Mouse (Mus musculus): ENCODE results near the gene Gm10642. TPM values are rescaled to one million over a fixed set of nuclear protein-coding genes. Genes with fewer than 3 reads are reported as not detected.

The Gm10642 gene
- polyA plus RNA-seq (2015; fragmentation: Nextera tagmentation; extraction: Ambion mirVana), result 0.30 and 0.91 TPM in 2 replicates

DNA sequence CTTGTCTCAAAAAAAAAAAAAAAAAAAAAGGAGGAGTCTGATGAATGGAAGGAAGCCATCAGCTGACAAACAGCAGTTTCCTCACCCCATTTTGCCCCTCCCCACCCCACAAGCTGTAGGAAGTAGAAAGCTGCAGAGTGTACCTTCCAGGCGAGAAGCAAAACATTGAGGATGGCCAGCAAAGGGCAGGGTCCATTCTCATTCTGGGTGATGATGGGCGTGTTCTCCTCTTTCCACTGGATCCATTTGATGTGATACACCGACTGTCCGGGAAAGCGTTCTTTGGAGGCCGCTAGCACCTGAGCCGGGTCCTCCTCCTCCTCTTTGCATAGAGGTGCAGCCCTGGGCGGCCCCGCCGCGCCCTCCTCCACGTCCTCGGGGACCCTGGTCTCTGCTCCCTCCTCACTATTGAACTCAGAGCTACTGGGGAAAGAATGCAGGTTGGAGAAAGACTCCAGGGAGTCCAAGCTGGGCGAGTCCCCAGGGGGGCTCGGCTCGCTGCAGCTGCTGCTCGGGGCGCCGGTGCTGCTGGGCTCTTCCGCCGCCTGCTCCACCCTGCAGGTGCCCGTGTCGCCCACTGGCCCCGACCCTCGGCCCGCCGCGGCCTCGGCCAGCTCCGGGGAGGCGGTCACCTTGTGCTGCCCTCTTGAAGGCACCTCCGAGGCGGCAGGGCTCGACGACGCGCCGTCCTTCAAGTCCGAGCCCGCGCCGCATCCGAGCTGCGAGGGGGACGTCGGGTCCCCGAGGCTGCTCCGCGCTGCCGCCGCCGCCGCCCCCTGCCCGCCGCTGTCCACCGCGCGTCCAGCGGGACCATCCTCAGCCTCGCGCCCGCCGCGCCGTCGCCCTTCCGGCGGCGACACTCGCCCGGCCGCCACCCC is at the start of gene Gm10642:
Gene Gm10642 (plus strand): TSS at position 122 of the 878 bp plus-strand sequence.
- Histone ChIP-seq H3K4me1 (replicated peaks) (peaks cover 46% of the 10 kb centered on the region), H3K9me3 (no peaks in the 10 kb centered on the region), H3K27ac (replicated peaks) (peak within 1 kb of the TSS; percentile 98), H3K27me3 (no peaks in the 10 kb centered on the region), H3K9ac (peak within 1 kb of the TSS; percentile 97), H3K36me3 (no peaks in the 10 kb centered on the region), H3K4me3 (peak within 1 kb of the TSS; percentile 96), H3K4me2 (peak within 1 kb of the TSS; percentile 72)
- under 1% methylated on average over 47 of the region's 72 CpGs for WGBS
- ATAC-seq (ENCODE audit: low read depth), result peak; percentile 71

DNA sequence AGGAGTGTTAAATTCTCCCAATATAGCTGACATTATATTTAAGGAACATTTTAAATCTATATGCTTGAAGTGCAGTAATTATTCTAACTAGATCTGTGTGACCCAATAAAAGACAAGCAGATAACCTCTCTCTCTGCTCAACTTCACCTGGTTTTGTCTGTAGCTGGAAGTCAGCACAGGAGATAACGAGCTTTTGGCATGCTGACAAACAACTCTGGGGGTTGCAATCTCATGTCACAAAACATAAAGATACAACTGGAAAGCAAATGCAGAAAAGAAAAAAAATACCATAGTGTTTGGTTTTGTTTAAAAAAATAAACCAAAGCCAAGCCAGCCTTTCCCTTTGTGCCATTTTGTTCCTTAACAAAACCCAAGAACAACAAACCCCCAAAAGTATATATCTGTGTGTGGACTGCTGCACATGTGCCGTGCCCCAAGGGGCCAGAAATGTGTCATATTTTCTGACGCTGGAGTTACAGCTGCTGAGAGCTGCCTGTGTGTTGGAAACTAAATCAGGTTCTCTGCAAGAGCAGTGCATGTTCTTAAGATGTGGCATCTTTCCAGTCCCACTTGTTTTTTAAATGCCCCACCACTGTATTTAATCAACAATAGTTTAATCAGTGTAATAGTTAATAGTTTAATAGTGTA is 44.9 kb upstream of the Gm10642 start:
- no peak for ATAC-seq (ENCODE audit: low read depth)
- H3K36me3 ChIP-seq, result peaks cover 50% of the 10 kb centered on the region
- no peaks in the 10 kb centered on the region for H3K27me3 ChIP-seq
- no peaks in the 10 kb centered on the region for H3K4me1 ChIP-seq (replicated peaks)
- no peaks in the 10 kb centered on the region for H3K9me3 ChIP-seq
- no peak overlapping the region for H3K4me3 ChIP-seq
- no peak overlapping the region for H3K27ac ChIP-seq (replicated peaks)
- 77% methylated on average over 3 of the region's 3 CpGs for WGBS
- H3K4me2 ChIP-seq, result no peak overlapping the region
- H3K9ac ChIP-seq, result no peak overlapping the region

DNA sequence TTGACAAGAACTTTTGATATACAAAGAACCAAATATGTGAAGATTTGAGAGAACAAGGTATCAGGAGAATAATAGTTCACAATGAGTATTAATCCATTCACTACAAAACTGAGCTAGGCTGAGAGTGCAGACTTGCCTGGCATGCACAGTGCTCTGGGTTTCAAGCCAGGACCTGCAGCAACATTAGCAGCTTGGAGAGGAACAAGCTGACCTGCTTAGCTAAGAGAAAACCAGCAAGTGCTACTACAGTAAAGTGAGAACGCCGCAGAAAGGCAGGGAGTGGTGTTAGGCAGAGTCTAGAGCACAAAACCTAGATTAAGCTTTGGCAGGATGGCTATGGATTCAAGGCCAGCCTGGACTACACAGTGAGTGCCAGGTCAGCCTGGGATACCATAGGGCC is 26.3 kb upstream of the Gm10642 start:
- 89% methylated on average over 2 of the region's 2 CpGs for WGBS

DNA sequence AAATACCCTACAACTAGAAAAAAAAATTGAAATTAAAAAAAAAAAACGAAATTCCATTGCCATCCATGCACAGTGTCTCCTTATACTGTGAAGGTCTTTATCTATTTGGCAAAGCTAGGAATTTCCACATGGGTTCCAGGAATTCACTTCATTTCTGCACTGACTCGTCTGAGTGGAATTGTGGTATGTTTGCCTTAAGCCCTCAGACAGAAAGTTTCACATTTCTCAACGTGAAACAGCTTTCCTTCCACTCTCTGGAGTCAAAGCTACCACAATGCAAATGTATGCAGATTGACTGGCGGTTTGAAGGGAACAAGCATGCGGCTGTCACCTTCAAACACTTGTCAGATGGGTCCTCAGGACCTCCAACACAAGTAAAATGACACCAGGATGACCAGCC is 24.4 kb upstream of the Gm10642 start:
- no peak overlapping the region for H3K27ac ChIP-seq (replicated peaks)
- no peak overlapping the region for H3K4me2 ChIP-seq
- WGBS, result 32% methylated on average over 5 of the region's 5 CpGs
- H3K27me3 ChIP-seq, result no peaks in the 10 kb centered on the region
- no peaks in the 10 kb centered on the region for H3K9me3 ChIP-seq
- ATAC-seq (ENCODE audit: low read depth), result no peak
- peaks cover 26% of the 10 kb centered on the region for H3K36me3 ChIP-seq
- no peak overlapping the region for H3K9ac ChIP-seq
- H3K4me3 ChIP-seq, result no peak overlapping the region
- no peaks in the 10 kb centered on the region for H3K4me1 ChIP-seq (replicated peaks)

More for the DNA sequence above, 26.3 kb upstream of the Gm10642 start:
- Histone ChIP-seq H3K36me3 (peaks cover 30% of the 10 kb centered on the region), H3K4me3 (no peak overlapping the region), H3K9me3 (no peaks in the 10 kb centered on the region), H3K4me1 (replicated peaks) (no peaks in the 10 kb centered on the region), H3K27ac (replicated peaks) (no peak overlapping the region), H3K27me3 (no peaks in the 10 kb centered on the region), H3K4me2 (no peak overlapping the region), H3K9ac (no peak overlapping the region)
- ATAC-seq (ENCODE audit: low read depth), result no peak

DNA sequence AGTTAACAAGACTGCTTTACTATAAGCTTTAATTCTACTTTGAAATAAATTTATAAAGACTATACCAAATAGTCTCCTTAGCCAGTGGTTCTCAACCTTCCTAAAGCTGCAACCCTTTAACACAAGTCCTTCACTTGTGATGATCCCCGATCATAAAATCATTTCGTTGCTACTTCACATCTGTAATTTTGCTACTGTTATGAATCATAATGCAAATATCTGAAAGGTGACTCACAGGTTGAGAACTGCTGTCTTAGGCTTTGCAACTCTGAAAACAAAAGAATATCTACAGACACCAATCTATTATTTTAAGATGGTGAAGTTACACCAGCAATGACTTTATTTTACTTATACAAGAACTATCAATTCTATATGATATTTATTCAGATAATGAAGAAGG is 19.3 kb upstream of the Gm10642 start:
- ATAC-seq (ENCODE audit: low read depth), result no peak
- WGBS, result 82% methylated on average over 2 of the region's 2 CpGs
- no peak overlapping the region for H3K27ac ChIP-seq (replicated peaks)

DNA sequence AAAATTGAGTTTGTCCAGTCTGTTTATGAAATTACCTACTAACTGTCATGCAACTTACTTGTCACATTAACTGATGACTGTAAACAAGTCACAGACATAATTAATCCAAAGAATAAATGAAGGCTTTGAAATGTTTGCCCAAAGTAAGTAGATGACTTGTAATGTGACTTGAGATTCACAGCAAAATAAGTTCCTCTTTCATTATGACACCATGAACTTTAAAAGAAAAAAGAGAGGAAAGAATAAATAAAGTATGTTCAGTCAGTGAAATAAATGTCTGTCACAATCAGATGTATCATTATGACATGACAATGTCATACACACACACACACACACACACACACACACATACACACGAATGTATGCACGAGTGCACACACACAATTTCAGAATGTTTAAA is 5.8 kb upstream of the Gm10642 start:
- no peak overlapping the region for H3K9ac ChIP-seq
- H3K4me2 ChIP-seq, result no peak overlapping the region
- no peak for ATAC-seq (ENCODE audit: low read depth)
- peaks cover 35% of the 10 kb centered on the region for H3K4me1 ChIP-seq (replicated peaks)
- no peaks in the 10 kb centered on the region for H3K9me3 ChIP-seq
- 83% methylated on average over 2 of the region's 2 CpGs for WGBS
- H3K36me3 ChIP-seq, result 0 out of 2 replicates have a peak, but pooled peaks cover 3% of the 10 kb centered on the region
- H3K27ac ChIP-seq (replicated peaks), result no peak overlapping the region
- H3K27me3 ChIP-seq, result no peaks in the 10 kb centered on the region
- no peak overlapping the region for H3K4me3 ChIP-seq

More for the DNA sequence above, 19.3 kb upstream of the Gm10642 start:
- no peaks in the 10 kb centered on the region for H3K9me3 ChIP-seq
- H3K4me2 ChIP-seq, result no peak overlapping the region
- no peak overlapping the region for H3K9ac ChIP-seq
- no peaks in the 10 kb centered on the region for H3K27me3 ChIP-seq
- no peaks in the 10 kb centered on the region for H3K4me1 ChIP-seq (replicated peaks)
- no peak overlapping the region for H3K4me3 ChIP-seq
- peaks cover 25% of the 10 kb centered on the region for H3K36me3 ChIP-seq

DNA sequence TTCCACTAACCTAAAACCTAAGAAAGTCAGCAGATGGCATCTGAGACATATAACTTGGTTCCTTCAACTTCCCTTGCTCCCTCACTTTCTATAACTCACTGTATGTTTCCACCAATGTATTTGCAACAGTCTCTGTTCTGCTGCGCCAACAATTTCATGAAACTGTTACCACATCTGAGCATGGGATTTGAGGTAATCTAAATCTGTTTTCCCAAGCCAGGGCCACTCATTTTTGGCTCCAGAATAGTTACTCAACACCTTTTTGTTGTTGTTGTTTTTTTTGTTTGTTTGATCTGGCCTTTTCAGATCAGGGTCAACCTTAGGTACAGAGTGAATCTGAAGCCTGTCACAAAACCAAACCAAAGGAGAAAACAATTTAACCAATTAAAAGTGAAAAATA is 5.1 kb upstream of the Gm10642 start:
- Histone ChIP-seq H3K9ac (no peak overlapping the region), H3K27ac (replicated peaks) (no peak overlapping the region), H3K36me3 (0 out of 2 replicates have a peak, but pooled peaks cover 3% of the 10 kb centered on the region), H3K4me2 (no peak overlapping the region), H3K4me3 (no peak overlapping the region), H3K27me3 (no peaks in the 10 kb centered on the region), H3K9me3 (no peaks in the 10 kb centered on the region), H3K4me1 (replicated peaks) (peaks cover 41% of the 10 kb centered on the region)
- no peak for ATAC-seq (ENCODE audit: low read depth)
- WGBS, result 98% methylated on average over 1 of the region's 1 CpGs

DNA sequence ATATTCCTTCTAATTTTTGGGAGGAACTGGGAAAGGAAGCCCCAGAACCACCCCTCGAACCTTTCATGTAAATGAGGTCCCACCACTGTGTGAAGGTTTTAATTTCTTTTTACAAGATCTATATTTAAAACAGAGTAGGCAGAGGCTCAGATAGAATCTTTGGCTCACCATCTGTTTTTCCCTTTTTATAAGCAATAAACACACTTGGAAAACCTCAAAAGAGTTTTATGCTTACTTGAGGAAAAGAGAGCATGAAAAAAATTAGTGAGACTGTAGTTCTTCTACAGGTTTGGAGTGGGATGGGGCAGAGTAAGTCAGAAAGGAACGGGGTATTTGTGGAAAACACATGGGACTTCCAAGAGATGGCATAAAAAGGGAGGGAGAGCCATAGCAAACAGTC is 3.8 kb upstream of the Gm10642 start:
- Histone ChIP-seq H3K27me3 (no peaks in the 10 kb centered on the region), H3K9me3 (no peaks in the 10 kb centered on the region), H3K36me3 (0 out of 2 replicates have a peak, but pooled peaks cover 3% of the 10 kb centered on the region), H3K9ac (no peak overlapping the region), H3K4me3 (no peak overlapping the region), H3K4me2 (peak overlapping the region; percentile 72; the same call in 1 of the 2 replicates), H3K4me1 (replicated peaks) (peaks cover 42% of the 10 kb centered on the region), H3K27ac (replicated peaks) (no peak overlapping the region)
- 78% methylated on average over 2 of the region's 2 CpGs for WGBS
- ATAC-seq (ENCODE audit: low read depth), result no peak

DNA sequence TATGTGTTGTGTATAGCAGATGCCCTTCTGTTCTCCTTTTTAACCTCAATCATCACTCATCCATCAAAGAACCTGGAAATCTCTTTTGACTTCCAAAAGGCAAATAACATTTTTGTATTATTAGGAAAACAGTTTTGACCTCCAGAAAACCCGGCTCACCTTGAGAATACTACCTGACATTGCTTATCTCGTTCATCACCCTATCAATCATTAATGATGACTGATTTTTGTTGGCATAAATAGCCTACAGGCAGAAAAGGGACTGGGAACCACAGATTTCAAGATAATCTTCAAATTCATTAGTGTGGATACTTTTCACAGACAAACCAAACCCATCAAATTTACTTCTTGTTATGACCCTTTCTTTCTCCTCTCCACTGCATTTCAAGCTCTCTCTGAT is 2.2 kb upstream of the Gm10642 start:
- Histone ChIP-seq H3K4me3 (peak overlapping the region; percentile 96), H3K27me3 (no peaks in the 10 kb centered on the region), H3K4me1 (replicated peaks) (peaks cover 46% of the 10 kb centered on the region), H3K4me2 (peak overlapping the region; percentile 72), H3K9ac (peak overlapping the region; percentile 57), H3K27ac (replicated peaks) (0 out of 2 replicates have a peak overlapping the region, but pooled peaks have one; percentile 33), H3K9me3 (no peaks in the 10 kb centered on the region), H3K36me3 (0 out of 2 replicates have a peak, but pooled peaks cover 3% of the 10 kb centered on the region)
- ATAC-seq (ENCODE audit: low read depth), result no peak
- WGBS, result 76% methylated on average over 2 of the region's 2 CpGs

DNA sequence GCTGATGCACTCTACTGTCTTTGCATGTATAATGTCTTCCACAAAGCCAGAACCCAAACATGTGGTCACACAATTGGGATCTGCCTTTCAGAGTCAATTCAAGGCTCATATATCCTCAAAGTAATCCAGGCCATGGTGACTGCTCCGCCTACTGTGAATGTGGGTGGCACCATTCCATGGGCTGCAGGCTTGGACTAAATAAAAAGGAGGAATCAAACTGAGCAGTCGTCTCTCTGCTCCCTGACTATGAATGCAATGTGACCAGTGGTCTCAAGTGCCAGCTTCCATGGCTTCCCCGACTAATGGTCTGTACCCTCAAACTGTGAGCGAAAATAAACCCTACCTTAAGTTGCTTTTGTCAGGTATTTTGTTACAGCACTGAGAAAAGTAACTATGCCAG is 1.6 kb upstream of the Gm10642 start:
- Histone ChIP-seq H3K36me3 (0 out of 2 replicates have a peak, but pooled peaks cover 3% of the 10 kb centered on the region), H3K4me1 (replicated peaks) (peaks cover 46% of the 10 kb centered on the region), H3K4me3 (peak overlapping the region; percentile 96), H3K9me3 (no peaks in the 10 kb centered on the region), H3K9ac (peak overlapping the region; percentile 57), H3K27ac (replicated peaks) (0 out of 2 replicates have a peak overlapping the region, but pooled peaks have one; percentile 33), H3K27me3 (no peaks in the 10 kb centered on the region), H3K4me2 (peak overlapping the region; percentile 72)
- ATAC-seq (ENCODE audit: low read depth), result no peak
- WGBS, result 61% methylated on average over 4 of the region's 4 CpGs

DNA sequence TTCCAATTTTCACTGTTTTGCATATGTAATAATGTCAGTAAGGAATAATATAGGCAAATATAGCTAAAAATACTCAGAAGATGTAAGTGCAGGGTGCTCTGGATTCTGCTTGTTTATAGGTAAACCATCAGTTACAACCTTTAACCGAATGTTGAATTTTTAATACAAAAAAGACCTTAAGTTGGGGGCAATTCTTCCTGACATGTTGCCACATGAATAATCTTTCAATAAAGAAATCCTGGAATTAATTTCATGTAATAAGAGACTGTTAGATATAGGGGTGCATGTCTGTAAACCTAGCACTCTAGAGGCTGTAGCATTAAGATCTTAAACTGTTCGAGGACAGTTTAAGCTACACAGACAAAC is 304 bp upstream of the Gm10642 start:
- Histone ChIP-seq H3K4me1 (replicated peaks) (peaks cover 46% of the 10 kb centered on the region), H3K27me3 (no peaks in the 10 kb centered on the region), H3K4me2 (peak overlapping the region; percentile 72), H3K9me3 (no peaks in the 10 kb centered on the region), H3K4me3 (peak overlapping the region; percentile 96), H3K27ac (replicated peaks) (no peak overlapping the region), H3K9ac (peak overlapping the region; percentile 97), H3K36me3 (no peaks in the 10 kb centered on the region)
- no peak for ATAC-seq (ENCODE audit: low read depth)
- 51% methylated on average over 2 of the region's 2 CpGs for WGBS
